Mouse (Mus musculus): Measurements from ENCODE around the gene Gm5861. TPM values are rescaled to one million over a fixed set of nuclear protein-coding genes. Genes with fewer than 3 reads are reported as not detected.

Gm5861 gene
- polyA plus RNA-seq (2014; fragmentation: Illumina TruSeq; extraction: RNeasy Lipid Tissue Mini Kit (QIAGEN cat#74804); ENCODE audit: insufficient read depth, low read depth, low replicate concordance): not detected

GRCm38 (mm10) chr5:11182772-11183171 lies at the start of gene Gm5861:
Gm5861 (plus strand) TSS chr5:11183072.

Other genes starting within 250 kb of the Gm5861 start
- not detected for gene Gm8871, start 235.3 kb upstream of the Gm5861 start, polyA plus RNA-seq (2014; fragmentation: Illumina TruSeq; extraction: RNeasy Lipid Tissue Mini Kit (QIAGEN cat#74804); ENCODE audit: insufficient read depth, low read depth, low replicate concordance)
- gene Gm8857, start 235.3 kb upstream of the Gm5861 start, polyA plus RNA-seq (2014; fragmentation: Illumina TruSeq; extraction: RNeasy Lipid Tissue Mini Kit (QIAGEN cat#74804); ENCODE audit: insufficient read depth, low read depth, low replicate concordance): not detected
- not detected for gene Gm8879, start 55.4 kb upstream of the Gm5861 start, polyA plus RNA-seq (2014; fragmentation: Illumina TruSeq; extraction: RNeasy Lipid Tissue Mini Kit (QIAGEN cat#74804); ENCODE audit: insufficient read depth, low read depth, low replicate concordance)
- gene Gm8890, start 73.0 kb downstream of the Gm5861 start, polyA plus RNA-seq (2014; fragmentation: Illumina TruSeq; extraction: RNeasy Lipid Tissue Mini Kit (QIAGEN cat#74804); ENCODE audit: insufficient read depth, low read depth, low replicate concordance): not detected
- not detected for gene Speer1, start 158.4 kb downstream of the Gm5861 start, polyA plus RNA-seq (2014; fragmentation: Illumina TruSeq; extraction: RNeasy Lipid Tissue Mini Kit (QIAGEN cat#74804); ENCODE audit: insufficient read depth, low read depth, low replicate concordance)
- not detected for gene Gm8897, start 233.3 kb downstream of the Gm5861 start, polyA plus RNA-seq (2014; fragmentation: Illumina TruSeq; extraction: RNeasy Lipid Tissue Mini Kit (QIAGEN cat#74804); ENCODE audit: insufficient read depth, low read depth, low replicate concordance)

Measured in lung, adult 10 weeks (tissue).